Mouse (Mus musculus) G1E (cell line): ENCODE measurements around the gene Zfp874a. TPM values are rescaled to one million over a fixed set of nuclear protein-coding genes. Genes with fewer than 3 reads are reported as not detected.
"Not testable (repeated sequence)": the region's sequence is repeated elsewhere in the genome, so short reads cannot be mapped to it uniquely, and the experiment has no call there.

Experiments
- ATAC-seq: 2 replicates; pipeline ENCODE4 v1.8.0; 2016; ENCODE audit warnings: mild to moderate bottlenecking; ENCODE audit not compliant: insufficient number of reproducible peaks, poor library complexity, low FRiP score, severe bottlenecking; ENCODE audit errors: extremely low read depth
- DNase-seq: peaks from one replicate; pipeline ENCODE4 v3.0.0; 2012; ENCODE audit warnings: low spot score
- H3K27me3 ChIP-seq: 2 replicates; pipeline ENCODE4 v1.6.1; 2012; ENCODE audit warnings: mild to moderate bottlenecking, low read length, inconsistent platforms; ENCODE audit not compliant: insufficient read depth
- H3K36me3 ChIP-seq: replicated peaks from 2 replicates; pipeline ENCODE3; 2012; ENCODE audit warnings: mild to moderate bottlenecking, inconsistent platforms
- H3K4me1 ChIP-seq: 2 replicates; pipeline ENCODE4 v1.6.1; 2012; ENCODE audit warnings: low read depth, low read length, inconsistent platforms, mixed read lengths; ENCODE audit not compliant: insufficient read depth
- H3K4me3 ChIP-seq: 2 replicates; pipeline ENCODE4 v1.5.1; 2012; ENCODE audit warnings: low read depth, mild to moderate bottlenecking, inconsistent platforms, low read length, moderate library complexity, mixed read lengths
- H3K9me3 ChIP-seq: replicated peaks from 2 replicates; pipeline ENCODE4 v1.6.1; 2012; ENCODE audit warnings: inconsistent platforms
- CTCF ChIP-seq: IDR thresholded peaks from 2 replicates; pipeline ENCODE4 v1.5.1; 2012; ENCODE audit warnings: low read depth, low read length, inconsistent platforms, mixed read lengths
- GATA1 ChIP-seq: IDR thresholded peaks from 2 replicates; pipeline ENCODE4 v1.6.1; 2012; ENCODE audit warnings: borderline replicate concordance, low read length, inconsistent platforms, mixed read lengths
- GATA2 ChIP-seq: IDR thresholded peaks from 2 replicates; pipeline ENCODE4 v1.6.1; 2012; ENCODE audit warnings: low read depth, low read length, inconsistent platforms, borderline replicate concordance
- POLR2AphosphoS5 ChIP-seq: IDR thresholded peaks from 2 replicates; pipeline ENCODE4 v1.6.1; 2012; ENCODE audit warnings: low read depth, low read length, inconsistent platforms; ENCODE audit not compliant: insufficient replicate concordance
- TAL1 ChIP-seq: conservative IDR thresholded peaks from 2 replicates; pipeline ENCODE4 v1.6.1; 2012; ENCODE audit warnings: low read depth, low read length, inconsistent platforms, mixed read lengths
- polyA plus RNA-seq: library from polyadenylated mRNA; stranded (reverse); fragments of >175 nt; gene quantifications from 2 replicates; pipeline ENCODE4 v1.2.3, GENCODE M21; 2012
- total RNA-seq, 2 experiments: library from RNA; stranded (forward) in 1 of 2; stranded (reverse) in 1 of 2; fragments of 200-1000 nt in 1 of 2; fragments of >200 nt in 1 of 2; fragmentation: Nextera tagmentation in 1 of 2; gene quantifications; 2 replicates each; pipeline ENCODE4 v1.2.3; 2014 to 2017

Zfp874a gene
- total and polyA plus RNA-seq, 3 experiments: 0.70 to 35.1 (median 13.2) TPM

- TF ChIP-seq GATA1 (no peak), CTCF (no peak), POLR2AphosphoS5 (no peak), GATA2 (no peak), TAL1 (no peak)
- ATAC-seq: no peak
- H3K27me3 ChIP-seq: no peaks in the 10 kb centered on the region; the same call in 1 of the 2 replicates
- no peak for DNase-seq
- H3K4me3 ChIP-seq: no peak within 1 kb of the TSS
- no peaks in the 10 kb centered on the region for H3K36me3 ChIP-seq
- H3K9me3 ChIP-seq: no peaks in the 10 kb centered on the region
- no peaks in the 10 kb centered on the region for H3K4me1 ChIP-seq
Observed at GRCm38 (mm10) chr13:67421207-67421857, 30.1 kb downstream of the Zfp874a start, which contains the start of gene Zfp459. Gene Zfp459 (minus strand): TSS chr13:67421418.

- Histone ChIP-seq H3K4me3 (no peak overlapping the region), H3K9me3 (no peaks in the 10 kb centered on the region), H3K4me1 (no peaks in the 10 kb centered on the region), H3K27me3 (no peaks in the 10 kb centered on the region; the same call in 1 of the 2 replicates), H3K36me3 (no peaks in the 10 kb centered on the region)
- no peak for DNase-seq
- TF ChIP-seq CTCF (no peak), GATA1 (no peak)
- ATAC-seq: no peak
Observed at GRCm38 (mm10) chr13:67420558-67421206, 30.7 kb downstream of the Zfp874a start.

GRCm38 (mm10) chr13:67416811-67417210 lies 34.6 kb downstream of the Zfp874a start:
- Histone ChIP-seq H3K9me3 (no peaks in the 10 kb centered on the region), H3K4me1 (no peaks in the 10 kb centered on the region; the same call in 1 of the 2 replicates), H3K4me3 (no peak overlapping the region), H3K27me3 (no peaks in the 10 kb centered on the region; the same call in 1 of the 2 replicates), H3K36me3 (no peaks in the 10 kb centered on the region)
- TF ChIP-seq GATA2: no peak
- no peak for TF ChIP-seq CTCF
- TF ChIP-seq POLR2AphosphoS5: no peak
- no peak for TF ChIP-seq TAL1
- TF ChIP-seq GATA1: no peak
- ATAC-seq: no peak
- DNase-seq: no peak

DNA sequence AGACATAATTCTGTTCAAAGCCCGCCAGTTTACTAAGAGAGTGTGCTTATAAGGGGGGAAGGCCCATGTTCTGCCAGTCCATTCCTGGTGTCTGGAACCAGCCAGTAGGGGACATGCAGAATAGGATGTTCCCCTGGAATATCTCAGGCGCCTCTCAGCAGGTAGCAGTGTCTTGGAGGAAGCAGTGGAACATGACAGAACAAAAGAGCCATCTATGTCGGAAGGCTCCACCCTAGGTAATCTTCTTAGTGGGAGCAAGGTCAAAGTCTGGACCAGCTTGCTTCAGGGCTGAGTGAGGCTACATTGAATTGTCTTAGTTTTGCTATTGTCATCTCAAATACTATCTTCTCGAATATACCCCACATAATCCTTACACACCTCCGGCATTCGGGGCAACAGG lies 35.7 kb downstream of the Zfp874a start:
- ATAC-seq: no peak
- no peak overlapping the region for H3K4me3 ChIP-seq
- no peak for DNase-seq
- H3K36me3 ChIP-seq: no peaks in the 10 kb centered on the region
- no peaks in the 10 kb centered on the region; the same call in 1 of the 2 replicates for H3K4me1 ChIP-seq
- no peak for TF ChIP-seq CTCF
- TF ChIP-seq GATA1: no peak
- TF ChIP-seq POLR2AphosphoS5: no peak
- TF ChIP-seq TAL1: no peak
- no peak for TF ChIP-seq GATA2
- H3K9me3 ChIP-seq: no peaks in the 10 kb centered on the region
- no peaks in the 10 kb centered on the region for H3K27me3 ChIP-seq

DNA sequence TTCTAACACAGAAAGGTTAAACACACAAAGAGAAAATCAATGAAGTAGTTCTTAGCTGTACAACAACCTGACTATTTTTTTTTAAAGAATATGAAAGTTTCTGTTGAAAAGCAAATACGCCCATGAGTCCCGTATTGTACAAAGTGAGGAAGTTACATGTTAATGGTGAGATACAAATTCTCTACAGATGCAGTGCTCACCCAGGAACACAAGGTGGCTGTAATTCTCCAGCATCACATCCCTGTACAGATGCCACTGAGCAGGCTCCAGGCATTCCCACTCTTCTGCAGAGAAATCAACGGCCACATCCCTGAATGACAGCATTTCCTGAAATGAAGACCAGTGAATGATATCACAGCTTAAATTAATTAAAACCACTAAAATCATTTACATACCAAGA lies 37.8 kb downstream of the Zfp874a start:
- H3K27me3 ChIP-seq, H3K36me3 ChIP-seq, H3K4me3 ChIP-seq, H3K9me3 ChIP-seq, H3K4me1 ChIP-seq, DNase-seq: not testable (repeated sequence)
- ATAC-seq: 0 out of 2 replicates have a peak, but pooled peaks have one; percentile 22

DNA sequence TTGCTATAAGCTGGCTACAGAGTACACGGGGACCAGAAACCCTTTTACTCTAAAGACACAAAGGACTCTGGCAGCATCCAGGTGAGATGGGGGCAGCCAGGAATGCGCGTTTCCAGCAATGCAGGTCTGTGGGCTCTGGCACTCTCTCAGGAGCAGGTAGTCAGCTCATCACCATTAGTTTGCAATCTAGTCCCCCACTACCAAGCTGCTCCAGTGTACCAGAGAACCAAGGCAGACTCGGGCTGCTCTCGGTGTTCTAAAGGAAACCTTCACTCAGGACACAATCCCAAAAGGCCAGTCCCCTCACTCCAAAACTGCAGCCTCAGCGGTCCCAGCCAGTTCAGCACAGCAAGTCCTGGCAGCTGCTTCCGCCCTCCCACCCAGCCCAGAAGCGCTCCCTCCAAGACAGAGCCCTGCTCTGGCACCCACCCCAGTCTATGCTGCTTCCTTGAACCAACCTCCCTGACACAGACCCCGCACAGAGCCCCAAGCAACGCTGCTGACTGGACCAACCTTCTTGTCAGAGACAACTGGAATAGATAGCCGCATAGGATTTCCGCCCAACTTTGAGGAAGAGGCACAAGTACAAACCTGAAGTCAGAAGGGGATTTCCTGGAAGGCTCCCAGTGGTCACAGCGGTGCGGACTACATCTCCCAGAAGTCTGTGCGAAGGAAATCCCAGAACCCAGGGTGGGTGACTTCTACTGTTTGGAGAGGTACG lies 52.1 kb downstream of the Zfp874a start, which contains the start of gene Zfp429:
Gene Zfp429, minus strand, starts transcription at position 637 of the 721 bp plus-strand sequence.
- not testable (repeated sequence) for H3K9me3 ChIP-seq, H3K27me3 ChIP-seq, H3K36me3 ChIP-seq, DNase-seq, H3K4me1 ChIP-seq
- ATAC-seq: peak; percentile 87
- H3K4me3 ChIP-seq: peak within 1 kb of the TSS; percentile 69

DNA sequence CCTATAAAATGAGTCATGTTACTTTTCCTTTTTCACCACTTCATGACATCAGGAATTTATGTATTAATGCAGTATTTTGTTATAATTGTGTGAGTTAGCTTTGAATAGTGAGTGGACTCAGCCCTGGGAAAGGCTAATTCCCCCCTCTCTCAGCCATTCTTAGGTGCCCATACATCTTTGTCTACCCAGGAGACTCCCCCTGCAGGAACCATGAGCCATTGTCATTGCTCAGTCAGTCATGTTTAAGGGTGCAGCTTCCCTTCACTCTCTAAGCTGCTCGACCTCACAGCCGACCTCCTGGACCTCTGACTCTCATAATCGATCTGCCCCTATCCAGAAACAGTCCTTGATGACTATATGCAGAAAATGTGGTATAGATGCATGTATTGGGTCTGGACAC lies 75.2 kb downstream of the Zfp874a start:
- not testable (repeated sequence) for ATAC-seq

GRCm38 (mm10) chr13:67375050-67375911 lies 76.1 kb downstream of the Zfp874a start, which contains the start of the genes Gm28041 and Zfp456:
Gene Gm28041 (minus strand): TSS chr13:67375733.
Gene Zfp456 (minus strand): TSS chr13:67375810.
- not testable (repeated sequence) for H3K9me3 ChIP-seq, H3K4me1 ChIP-seq, H3K36me3 ChIP-seq, H3K27me3 ChIP-seq, DNase-seq
- peak; percentile 93 for ATAC-seq
- H3K4me3 ChIP-seq: peak within 1 kb of the TSS; percentile 68

More for the DNA sequence above, 75.2 kb downstream of the Zfp874a start:
- H3K4me1 ChIP-seq, H3K9me3 ChIP-seq, H3K4me3 ChIP-seq, H3K36me3 ChIP-seq, H3K27me3 ChIP-seq, DNase-seq: not testable (repeated sequence)
